Mouse (Mus musculus) neural tube, embryonic 10.5 days (tissue): ENCODE results near the gene Dohh.

Experiments
- DNase-seq: peaks from one replicate; pipeline ENCODE4 v3.0.0-alpha.2; 2017; ENCODE audit warnings: low spot score; ENCODE audit errors: extremely low spot score

The Dohh gene

DNA sequence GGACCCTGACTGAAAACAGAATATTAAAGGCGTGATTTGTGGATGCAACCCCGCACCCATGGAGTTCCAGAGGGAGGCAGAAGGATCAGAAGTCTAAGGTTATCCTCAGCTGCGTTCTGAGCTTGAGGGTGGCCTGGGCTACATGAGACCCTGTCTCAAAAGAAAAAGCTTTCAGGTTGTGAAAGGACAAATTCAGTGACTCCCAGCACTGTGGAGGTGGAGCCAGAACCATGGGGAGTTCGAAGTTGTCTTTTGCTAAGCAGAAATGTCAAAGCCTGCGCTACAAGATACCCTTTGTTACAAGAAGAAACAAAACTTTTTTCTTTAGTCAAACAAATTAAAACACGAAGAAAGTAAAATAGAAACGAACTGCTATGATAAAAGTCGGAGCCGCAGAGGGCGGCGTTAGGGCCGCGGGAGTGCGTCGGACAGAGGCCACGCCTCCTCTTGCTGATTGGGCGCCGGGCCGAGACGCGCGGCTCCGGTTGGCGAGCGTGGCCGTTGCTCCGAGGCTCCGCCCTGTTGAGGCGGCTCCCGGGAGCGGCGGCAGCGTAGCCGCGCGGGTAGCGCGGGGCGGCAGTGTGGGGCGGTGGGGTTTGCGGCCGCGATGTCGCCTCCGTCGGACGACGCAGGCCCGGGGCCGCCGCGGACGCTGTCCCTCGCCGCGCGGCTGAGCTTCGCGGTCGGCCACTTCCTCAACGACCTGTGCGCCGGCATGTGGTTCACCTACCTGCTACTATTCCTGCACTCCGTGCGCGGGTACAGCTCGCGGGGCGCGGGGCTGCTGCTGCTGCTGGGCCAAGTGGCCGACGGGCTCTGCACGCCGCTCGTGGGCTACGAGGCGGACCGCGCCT, 27.0 kb upstream of the Dohh start, which contains the start of gene Mfsd12:
TSS of gene Mfsd12 (plus strand) at position 501 of the 854 bp plus-strand sequence.
- DNase-seq, result peak; percentile 85

DNA sequence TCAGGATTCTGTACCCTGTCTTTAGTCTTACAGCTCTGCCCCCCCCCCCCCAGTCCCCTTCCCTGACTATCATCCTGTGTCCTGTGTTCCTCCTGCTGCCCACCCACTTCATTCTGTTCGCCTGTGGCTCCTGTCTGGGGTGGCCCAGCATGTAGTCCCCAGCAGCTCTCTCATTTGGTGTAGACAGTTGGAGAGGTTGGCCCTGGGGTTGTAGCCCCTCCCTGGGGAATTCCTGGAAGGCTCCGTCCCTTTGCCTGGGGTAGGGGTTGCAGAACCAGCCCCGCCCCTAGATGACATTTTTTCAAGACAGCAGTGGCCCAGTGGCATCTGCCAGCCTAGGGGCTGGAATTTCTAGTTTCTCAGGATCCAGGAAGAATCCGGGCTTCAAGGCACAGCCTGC, 26.0 kb upstream of the Dohh start:
- DNase-seq, result no peak

DNA sequence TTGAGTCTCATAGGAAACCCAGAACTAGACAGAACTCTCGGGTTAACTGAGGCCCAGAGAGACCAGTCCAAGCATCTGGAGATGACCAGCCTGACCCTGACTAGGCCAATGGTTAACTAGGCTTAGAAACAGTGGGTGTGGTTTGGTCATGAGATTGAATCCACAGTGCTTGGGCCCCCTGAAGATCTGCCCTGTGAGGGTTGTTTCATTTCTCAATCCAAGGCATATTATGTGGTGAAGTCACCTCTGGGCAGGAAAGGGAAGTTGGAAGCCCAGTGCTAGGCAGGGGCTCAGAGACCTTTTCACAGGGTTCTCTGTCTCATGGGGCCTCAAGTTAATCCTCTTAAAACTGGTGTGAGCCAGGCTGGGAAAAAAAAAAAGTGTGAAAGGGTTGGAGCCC, 25.4 kb upstream of the Dohh start:
- DNase-seq, result no peak

DNA sequence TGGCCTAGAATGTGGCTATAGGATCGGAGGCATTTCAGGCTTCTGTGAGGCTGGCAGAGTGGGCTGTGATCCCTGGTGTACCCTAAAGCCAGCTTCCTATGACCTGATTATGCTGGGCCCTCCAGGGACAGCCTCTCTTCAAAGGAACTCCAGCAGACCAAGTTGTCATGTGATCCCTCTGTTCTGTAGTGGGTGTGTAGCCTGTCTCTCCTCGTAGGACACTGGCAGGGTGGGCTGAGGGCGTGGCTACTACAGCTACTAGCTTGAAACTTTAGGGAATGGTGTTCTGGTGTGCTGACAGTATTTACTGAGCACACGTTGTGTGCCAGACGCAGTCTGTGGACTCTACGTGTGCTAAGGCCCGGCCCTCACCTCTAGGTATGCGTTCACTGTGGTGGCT, 23.5 kb upstream of the Dohh start:
- no peak for DNase-seq

DNA sequence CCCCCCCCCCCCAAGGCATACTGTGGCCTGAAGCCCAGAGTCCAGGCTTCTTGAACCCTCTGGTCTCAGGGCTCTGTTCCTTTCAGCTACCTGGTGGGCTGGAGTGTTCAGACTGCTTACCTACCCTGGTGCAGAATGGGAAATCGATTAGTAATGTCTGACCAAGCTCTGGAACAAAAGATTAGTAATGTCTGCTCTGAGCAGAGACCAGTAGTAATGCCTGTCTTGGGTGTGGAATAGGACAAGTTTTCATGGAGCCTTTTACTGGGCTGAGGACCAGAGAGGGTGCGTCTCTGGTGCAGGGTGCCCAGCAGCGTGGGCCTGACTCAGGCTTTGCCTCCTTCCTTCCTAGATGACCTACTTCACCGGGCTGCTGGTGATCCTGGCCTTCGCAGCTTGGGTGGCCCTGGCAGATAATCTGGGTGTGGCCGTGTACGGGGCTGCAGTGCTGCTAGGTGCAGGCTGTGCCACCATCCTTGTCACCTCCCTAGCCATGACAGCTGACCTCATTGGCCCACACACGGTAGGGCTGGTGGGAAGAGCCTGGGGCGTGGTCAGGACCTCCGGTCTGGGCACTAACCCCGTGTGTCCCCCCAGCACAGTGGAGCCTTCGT, 21.8 kb upstream of the Dohh start:
- no peak for DNase-seq

DNA sequence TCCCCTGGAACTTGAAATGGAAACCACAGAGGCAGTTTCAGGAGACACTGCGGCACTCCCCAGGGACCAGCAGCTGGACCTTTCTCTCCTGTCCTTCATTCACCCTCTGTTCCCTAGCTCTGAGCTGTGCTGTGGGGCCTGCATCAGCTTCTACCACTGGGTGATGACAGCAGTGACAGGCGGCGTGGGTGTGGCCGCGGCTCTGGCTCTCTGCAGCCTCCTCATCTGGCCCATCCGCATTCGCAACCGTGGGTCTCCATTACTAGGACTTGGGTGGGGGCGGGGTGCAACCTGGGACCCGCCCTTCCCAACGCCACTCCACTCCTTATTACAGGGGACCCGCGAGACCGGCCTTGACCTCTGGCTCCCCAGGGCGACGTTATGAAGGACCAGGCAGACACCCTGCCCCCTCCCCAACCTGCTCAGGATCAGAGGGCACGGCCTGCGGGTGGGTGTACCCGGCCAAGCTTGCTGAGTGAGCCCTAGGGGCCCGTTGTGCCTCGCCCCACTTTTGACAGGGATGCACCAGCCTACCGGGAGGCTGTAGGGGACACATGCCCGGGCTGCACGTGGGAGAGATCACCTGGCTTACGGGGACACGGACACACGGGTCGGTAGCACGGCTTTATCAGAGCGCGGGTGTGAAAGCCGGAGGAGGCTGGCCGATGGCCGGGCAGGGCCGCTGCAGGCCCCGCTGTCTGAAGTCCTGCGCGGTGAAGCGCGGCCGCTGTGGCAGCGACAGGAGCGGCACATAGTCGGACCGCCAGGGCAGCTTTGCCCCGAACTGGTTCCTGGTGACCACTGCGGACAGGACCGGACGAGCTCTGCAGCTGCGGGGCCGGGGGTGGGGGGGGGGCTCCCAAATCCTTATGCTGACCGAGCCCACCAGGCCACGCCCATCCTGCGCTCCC, 20.5 kb upstream of the Dohh start:
- no peak for DNase-seq

DNA sequence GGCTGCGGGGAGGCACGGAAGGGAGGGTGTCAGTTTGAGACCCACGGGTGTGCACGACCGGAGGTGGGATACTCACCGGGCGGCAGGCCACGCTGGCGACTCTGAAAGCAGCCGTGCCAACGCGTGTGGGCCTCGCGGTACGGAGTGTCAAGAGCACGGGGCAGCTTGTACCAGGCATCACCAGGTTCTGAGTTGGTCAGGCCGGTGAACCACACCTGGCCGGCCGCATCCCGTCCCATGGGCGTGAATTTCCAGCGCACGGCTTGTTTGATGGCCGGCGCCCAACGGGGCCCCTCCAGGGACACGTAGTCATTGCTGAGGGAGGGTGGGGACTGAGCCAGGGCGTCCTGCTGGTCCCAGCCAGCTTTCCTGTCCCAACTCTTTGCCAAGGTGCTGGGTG, 19.6 kb upstream of the Dohh start:
- DNase-seq, result no peak

DNA sequence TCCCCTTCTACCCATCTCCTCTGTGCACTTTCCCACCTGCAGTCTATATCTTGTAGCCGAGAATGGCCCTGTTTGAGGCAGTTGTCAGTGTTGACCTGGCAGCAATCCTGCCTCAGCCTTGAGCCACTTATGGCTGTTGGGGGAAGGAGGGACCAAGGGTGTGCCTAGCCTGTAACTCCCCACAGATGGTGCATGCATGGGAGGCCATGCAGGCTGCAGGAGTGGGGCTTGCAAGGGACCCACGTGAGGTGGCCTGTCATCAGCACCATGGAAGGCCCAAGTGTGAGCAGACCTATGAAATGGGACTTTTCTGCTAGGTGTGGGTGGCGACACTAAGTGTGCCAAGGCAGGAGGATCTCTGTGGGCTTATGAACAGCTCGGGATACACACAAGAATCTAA, 19.2 kb upstream of the Dohh start:
- no peak for DNase-seq

DNA sequence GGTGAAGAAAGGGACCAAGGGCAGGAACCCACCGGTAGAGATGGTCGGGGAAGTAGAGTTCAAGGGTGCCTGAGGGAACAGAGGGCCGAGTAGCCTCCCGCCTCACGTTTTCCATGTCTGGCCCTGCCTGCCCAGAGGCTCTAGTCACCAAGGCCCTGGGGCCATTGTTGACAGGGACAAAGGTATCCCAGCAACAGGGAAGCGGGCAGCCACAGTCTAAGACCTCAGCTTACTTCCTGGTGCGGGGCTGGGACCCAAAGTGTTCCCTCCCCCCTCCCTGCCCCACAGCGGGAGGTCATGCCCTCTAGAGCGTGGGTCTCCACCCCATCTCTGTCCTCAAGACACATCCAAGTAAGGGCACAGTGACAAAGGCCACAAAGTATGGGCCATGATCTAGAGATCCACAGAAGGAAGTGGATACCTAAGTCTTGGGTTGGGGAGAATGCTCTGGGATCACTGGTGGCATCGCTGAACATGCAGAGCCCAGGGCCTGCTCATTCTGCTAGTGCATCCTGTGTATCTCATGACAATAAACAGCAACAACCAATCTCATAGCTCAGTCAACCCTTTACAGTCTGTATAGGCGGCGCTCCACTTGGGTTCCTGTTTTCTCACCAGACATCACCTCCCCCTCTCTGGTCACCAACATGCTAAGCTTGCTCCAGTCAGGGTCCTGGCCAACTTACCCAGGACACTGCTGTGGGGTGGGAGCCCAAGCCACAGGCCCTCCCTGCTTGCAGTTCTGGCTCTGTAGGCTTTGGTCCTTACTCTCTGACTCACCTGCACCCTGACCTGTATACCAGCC, 18.4 kb upstream of the Dohh start, which contains the start of gene 4930404N11Rik:
TSS of gene 4930404N11Rik (minus strand) at position 145 of the 805 bp plus-strand sequence.
- peak; percentile 60 for DNase-seq

DNA sequence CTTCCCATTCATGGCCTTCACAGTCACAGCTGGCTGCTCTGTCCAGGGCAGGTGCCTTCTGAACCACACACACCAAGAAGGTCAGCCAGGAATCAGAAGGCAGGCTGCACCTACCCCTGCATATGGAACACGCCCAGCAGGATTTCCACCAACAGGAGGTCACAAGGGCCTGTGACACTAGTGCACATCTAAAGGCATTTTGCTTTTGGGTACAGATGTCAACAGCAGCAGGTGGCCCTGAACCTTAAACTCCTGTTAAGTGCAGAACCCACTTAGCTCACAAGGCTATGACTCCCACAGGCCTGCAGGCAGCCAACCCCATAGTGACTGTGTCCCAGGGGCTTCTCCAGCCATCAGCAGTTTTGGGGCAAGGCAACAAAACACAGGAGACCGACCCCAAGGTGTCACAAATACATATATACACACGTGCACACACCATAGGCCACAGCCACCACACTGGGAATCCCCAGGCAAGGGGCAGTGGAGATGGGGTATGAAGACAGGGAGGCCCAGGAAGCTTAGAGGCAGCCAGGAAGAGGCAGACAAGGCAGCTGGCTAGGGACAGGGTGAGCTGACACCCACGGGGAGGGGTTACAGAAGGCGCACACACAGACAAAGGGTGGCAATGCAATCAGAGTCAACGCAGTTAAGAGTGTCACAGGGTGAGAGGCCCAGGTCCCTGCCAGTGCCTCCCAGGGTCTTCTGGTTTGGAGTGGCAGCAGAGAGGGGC, 17.6 kb upstream of the Dohh start:
- no peak for DNase-seq

DNA sequence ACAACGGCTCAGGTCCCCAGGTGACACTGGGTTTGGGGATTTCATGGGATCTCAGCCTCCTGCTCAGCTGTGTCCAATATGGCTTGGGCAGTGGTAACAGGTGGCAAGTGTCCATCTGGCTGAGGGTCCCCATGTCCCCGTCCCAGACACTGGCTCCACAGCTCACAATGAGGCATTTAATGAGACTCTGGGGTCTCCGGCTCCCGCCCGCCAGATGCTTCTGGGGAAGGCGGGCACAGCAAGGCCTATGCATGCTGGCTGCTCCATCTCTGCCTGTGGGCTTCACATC, 17.1 kb upstream of the Dohh start:
- DNase-seq, result no peak

DNA sequence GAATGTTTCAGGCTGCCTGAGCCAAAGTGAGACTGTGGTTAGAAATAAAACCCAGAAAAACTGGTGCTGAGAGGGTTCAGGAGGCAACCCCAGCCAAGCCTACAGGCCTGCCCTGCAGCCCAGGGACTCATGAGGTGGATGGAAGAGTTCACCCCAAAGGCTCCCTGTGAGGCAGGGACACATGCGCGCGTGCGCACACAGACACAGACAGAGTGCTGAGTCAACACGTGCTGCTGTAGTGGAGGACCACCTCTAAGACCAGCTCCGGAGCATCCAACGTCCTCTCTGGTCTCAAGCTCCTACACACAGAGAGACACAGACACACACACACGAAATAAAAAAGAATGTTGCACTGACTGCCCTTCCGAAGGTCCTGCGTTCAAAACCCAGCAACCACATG, 8.9 kb upstream of the Dohh start:
- no peak for DNase-seq

DNA sequence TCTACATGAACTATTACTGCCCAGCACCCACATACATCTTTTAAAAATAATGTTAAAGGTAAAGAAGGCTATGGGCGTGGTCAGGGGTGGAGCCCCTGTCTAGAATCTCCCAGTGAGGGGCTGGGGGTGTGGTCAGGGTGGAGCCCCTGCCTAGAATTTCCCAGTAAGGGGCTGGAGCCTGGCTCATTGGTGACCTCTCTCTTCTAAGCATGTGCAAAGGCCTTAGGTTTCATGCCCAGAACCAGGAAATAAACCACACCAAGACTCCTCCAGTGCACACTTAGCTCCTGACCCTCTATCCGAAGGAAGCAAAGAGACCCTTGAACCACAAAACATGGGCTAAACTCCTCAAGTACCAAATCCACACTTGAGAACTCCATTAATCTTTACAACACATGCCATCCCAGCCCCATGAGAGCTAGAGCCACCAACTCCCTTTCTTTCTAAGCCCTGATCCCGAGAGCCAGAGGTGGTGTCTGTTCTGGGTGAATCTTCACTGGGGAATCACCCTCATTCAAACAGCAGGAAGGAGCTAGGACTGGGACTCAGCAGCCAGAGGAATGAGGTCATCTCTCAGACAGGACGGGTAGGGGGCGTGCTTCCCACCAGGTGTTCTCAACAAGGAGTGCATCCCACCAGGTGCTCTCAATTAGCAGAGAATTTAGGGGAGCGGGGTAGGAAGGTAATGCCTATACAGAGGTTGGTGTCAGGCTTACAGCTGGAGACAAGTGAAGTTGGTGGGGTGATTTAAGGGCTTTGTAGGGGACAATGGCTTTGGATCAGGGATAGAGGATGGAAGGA, 7.5 kb upstream of the Dohh start:
- DNase-seq, result no peak

DNA sequence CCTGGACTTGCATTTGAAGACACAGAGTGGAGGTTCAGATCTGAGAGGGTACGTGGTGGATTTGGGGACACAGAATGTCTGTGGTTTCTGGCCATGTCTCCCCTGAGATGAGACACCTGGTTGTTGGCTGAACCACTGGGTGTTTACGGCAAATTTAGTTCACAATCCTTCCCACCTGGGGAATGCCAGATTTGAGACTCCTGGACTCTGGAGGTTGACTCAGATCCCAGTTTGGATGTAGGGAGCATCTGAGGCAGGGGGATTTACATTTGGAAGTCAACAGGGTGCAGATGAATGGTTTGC, 6.9 kb upstream of the Dohh start:
- no peak for DNase-seq

DNA sequence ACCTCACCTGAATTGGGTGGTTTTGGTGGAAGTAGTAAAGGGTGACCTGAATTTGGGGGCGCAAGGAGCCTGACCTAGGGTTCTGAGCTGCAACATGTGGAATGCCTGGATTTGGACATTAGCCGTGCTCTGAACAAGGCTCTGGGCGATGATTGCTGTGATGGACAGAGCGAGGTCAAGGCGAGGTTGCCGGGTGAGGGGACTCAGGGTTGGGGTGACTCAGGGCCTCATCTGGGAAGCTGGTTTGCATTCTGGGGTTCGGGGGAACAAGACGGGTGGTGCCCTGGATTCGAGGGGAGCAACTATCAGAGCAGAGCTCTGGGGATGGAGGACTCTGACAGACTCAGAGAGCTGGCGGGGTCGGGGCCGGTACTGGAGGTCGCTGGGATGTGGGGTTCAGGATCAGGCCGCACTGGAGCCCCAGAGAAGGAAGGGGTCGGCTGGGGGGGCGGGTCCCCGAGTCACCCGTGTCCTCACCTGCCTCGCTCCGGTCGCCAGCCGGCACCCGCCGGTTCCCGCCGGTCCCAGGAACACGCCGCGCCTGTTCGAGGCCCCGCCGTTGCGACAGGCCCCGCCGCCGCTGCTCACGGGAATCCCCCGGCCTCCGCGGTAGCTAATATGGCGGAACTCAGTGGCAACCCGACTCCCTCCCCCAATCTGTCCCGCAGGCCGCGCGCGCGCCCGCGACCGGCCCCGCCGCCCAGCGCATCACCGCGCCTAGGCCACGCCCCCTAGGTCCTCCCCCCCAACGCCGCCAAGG, 6.3 kb upstream of the Dohh start, which contains the start of gene Fzr1:
TSS of gene Fzr1 (minus strand) at position 724 of the 760 bp plus-strand sequence.
- DNase-seq, result no peak

DNA sequence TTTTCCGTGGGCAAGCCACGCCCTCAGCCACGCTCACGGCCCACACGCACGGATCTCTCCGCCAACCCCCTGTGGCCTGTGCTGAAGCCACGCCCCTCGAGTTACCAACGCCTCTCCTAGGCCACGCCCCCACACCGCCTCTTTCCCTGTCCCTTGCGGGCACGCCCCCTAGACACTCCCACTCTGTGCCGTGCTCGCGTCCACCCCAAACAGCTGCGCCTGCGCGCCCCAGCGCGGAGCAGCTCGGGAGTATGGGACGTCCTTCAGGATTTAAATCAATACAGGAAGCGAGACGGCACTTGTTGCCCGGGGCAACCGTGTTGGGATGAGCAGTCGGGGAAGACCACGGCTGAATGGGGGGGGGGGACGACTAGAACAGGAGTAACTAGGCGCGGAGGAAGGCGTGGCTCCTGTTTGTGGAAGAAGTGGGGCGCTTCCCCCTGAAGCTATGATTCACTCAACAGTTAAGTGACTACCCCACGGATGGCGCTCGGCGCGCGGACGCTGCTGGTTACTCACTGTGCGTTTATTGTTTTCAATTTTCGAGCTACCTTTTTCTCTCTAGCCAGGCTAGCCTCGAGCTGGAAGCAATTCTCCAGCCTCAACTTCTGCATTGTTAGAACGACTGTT, 5.6 kb upstream of the Dohh start:
- peak; percentile 100 for DNase-seq

DNA sequence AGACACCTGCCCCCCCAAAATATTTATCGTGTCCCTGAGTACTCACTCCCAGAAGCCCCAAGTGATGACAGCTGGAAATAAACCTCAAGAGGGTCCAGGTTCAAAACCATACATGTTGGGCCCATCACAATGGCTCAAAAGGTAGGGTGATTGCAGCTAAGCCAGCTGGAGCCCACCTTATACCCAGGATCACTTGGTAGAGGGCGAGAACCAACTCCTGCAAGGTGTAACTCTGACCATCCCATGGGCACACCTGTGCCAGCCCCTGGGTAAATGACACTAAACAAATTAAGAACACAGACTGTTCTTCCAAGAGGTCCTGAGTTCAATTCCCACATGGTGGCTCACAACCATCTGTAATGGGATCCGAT, 5.1 kb upstream of the Dohh start:
- DNase-seq, result no peak

DNA sequence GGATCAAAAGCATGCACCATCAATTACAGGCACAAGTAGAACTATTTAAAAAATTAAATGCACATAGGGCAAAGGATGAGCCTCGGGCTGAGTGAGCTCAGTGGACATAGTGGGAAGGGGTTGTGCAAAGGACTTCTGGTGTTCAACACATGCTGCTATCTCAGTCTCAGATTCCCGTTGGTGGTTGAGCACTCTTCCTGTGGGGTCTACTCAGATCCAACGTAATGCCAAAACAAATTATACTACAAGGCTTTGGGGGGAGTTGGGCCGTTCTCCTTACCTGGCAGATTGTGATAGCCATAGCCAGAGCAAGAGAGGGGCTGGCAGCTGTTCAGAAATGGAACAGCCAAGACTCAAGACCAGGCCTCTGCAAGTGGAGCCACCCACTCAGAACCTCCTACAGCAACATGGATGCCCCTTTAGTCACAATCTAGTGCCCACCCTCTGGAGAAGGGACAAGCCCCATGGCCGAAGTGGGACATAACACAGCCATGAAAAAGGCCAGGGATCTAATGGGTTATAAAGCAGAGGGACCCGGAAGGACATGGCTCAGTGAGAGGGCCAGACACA, 4.3 kb upstream of the Dohh start:
- DNase-seq, result no peak
